Mouse (Mus musculus) heart, postnatal 4 days (tissue): ENCODE data around the gene Acox2. TPM values are rescaled to one million over a fixed set of nuclear protein-coding genes. Genes with fewer than 3 reads are reported as not detected.
A peak's percentile ranks its signal among the peaks of the same experiment; 100 is the strongest.

Experiments used
- DNase-seq: peaks from one replicate; pipeline ENCODE4 v3.0.0; 2021
- total RNA-seq, 2 experiments: library from RNA; stranded (reverse); gene quantifications; 2 replicates each; pipeline ENCODE4 v1.2.3; 2021

Gene Acox2
- total RNA-seq, 2 experiments from 2014 or later = not detected

DNA sequence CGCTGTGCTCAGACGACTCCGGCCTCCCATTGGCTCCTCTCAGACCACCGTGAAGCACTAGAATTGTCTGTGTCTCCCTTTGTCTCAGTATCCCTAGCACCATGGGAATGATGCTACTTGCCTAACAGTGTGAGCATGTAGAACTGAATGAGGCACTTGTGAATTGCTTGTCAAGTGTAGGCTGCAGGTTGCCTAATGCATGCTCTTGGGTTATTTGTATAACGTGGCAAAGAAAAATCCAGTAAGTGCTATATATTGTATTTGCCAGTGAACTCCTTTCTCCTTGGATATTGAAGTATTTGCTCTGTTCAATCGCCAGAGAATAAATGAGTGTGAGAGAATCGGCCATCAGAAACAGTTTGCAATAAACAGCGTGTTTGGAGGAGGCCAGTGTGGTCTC lies 12.3 kb downstream of the Acox2 start:
- DNase-seq = no peak

- no peak for DNase-seq
Observed at GRCm38 (mm10) chr14:8244211-8244611, 14.9 kb downstream of the Acox2 start.

- DNase-seq = no peak
Observed at GRCm38 (mm10) chr14:8243136-8243888, 15.8 kb downstream of the Acox2 start.

- DNase-seq = peak; percentile 45
Observed at GRCm38 (mm10) chr14:8242388-8242920, 16.7 kb downstream of the Acox2 start.

DNA sequence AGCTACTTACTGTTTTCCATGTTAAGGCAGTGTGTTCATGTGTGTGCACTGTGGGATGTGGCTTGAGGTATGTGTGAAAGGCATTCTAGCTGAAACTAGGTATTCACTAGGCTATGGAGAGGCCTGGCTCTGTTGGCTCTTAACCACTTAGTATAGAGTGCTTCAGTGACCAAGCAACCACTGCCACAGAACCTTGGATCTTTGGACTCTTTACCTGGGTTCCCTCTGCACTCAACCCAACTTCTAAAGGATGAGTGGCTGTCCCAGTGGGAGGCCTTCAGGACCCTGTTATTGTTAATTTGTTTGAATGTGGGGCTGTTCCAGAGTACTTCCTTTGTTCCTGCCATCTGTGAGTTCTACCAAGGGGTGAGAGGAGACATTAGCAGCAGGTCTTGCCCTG lies 17.3 kb downstream of the Acox2 start:
- no peak for DNase-seq

- no peak for DNase-seq
Observed at GRCm38 (mm10) chr14:8233252-8233651, 25.9 kb downstream of the Acox2 start.

DNA sequence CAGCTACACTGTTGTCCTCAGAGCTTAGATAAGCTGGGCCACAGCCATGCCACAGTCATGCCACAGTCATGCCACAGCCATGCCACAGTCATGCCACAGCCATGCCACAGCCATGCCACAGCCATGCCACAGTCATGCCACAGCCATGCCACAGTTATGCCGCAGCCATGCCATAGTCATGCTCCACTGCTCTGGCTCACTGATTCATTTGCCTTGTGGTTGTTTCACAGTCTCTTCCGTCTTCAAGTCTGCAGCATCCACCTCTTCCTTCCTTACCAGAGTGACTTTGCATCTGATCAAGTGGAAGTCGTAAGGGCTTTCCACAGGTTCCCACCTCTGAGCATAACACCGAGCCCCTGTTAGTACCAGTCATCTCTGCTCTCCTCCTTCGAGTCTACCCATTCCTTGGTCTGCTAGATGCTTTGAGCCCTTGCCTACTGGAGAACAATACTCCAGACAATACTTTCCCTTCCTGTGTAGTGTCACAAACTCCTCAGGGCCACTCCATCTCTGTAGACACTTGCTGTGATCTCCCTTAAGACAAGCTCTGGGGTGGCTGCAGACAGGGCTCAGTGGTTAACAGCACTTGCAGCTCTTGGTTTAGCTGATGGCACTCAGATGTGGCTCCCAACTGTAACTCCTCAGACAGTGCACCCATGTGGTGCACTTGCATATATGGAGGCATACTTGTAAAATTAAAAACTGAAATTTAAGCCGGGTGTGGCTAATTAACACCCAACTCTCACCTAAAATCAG lies 26.8 kb downstream of the Acox2 start:
- no peak for DNase-seq

DNA sequence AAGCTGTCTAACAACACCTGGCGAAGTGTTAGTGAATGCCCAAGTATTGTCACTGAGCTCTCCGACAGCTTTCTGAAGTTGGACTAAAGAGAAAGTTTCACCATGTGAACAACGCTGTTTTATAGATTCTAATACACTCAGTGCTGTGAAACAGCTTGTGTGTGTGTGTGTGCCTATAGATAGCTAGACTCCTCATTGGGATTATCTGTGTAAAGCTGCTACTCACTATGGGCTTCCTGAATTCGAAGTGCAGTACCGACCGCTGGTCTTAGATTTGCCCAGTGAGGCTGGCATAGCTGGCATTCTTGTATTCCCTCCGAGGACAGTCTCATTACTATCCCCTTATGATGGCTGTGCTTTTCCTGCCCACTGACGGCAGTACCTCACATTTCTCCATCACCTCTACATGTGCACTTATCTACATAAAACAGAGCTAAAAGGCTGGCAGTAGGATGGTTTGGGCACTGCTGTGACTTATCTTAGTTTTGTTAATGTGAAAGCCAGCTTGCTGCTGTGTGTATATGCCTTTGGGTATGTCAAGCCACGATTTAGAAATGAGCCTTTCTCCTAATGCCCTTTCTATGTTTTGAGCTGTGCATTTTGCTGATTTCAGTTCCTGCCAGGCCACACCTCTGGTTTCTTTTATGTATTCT lies 29.7 kb downstream of the Acox2 start:
- DNase-seq = no peak

DNA sequence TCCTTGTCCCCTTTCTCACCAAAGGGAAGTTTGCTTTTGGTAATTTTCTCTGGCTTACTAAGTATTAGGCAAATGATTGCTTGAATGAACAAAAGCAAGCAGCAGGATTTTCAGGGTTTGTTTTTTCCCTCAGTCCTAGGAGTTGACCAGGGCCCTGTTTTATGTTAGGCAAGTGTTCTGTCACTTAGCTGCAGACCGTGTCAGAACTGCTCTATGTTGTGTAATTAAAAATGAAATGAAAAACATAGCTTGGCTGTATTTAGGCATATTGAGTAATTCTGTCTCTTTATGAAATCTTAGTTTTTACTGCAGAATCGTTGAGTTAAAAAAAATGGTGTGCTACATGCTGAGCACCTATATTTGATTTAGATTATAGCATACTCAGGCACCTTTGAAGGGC lies 34.3 kb downstream of the Acox2 start:
- DNase-seq = no peak

DNA sequence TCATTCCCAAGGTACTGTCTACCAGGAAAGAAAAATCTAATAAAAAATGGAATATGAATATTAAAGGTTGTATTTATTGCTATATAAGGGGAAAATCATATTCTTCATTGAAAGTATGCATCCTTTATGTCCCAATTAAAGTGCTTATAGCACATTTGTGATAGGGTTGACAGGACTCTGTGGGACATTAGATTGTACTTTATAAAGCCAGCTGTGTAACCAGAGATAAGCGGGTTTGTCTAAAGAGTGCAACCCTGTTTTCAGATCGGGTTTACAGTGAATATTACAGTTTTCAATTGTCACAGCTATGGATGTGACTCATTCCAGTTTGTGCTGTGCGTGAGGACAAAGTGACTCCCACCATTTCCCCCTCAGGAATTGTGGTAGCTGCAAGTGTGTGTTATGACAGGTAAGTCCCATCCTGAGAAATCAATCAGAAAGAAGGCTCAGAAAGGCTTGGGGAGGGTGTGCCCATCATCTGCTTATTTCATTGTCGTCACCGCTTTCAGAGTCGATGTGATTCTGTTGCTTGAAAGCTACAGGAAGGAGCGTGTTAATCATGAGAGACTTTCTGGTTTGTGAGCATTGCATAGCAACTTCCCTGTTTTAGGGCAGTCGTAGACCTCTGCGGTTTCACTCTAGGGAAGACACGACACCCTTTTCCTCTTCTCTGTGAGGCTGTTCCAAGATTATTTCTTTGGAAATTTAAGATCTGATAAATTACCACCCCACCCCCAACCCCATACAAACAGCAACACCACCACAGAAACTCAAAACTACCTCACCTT lies 35.5 kb downstream of the Acox2 start:
- no peak for DNase-seq

GRCm38 (mm10) chr14:8222561-8222960 lies 36.6 kb downstream of the Acox2 start:
- no peak for DNase-seq

- no peak for DNase-seq
Observed at GRCm38 (mm10) chr14:8220912-8221311, 38.2 kb downstream of the Acox2 start.

DNA sequence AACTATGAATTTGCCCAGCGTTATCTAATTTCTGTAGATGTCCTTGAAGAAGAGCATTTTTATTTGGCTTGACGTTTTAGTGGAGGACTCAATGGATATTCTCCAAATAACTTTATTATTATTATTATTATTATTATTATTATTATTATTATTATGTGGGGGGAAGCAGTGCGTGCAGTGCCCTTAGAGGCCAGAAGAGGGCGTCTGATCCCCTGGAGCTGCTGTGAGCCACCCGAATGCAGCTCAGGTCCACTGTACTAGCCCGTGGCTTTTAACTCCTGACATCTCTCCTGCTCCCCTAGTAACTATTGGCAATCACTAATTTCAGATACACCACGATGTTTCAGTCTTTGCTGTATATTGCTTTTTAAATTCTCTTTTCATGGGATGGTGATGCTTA lies 38.8 kb downstream of the Acox2 start:
- DNase-seq = no peak

GRCm38 (mm10) chr14:8219876-8220275 lies 39.3 kb downstream of the Acox2 start:
- DNase-seq = no peak

DNA sequence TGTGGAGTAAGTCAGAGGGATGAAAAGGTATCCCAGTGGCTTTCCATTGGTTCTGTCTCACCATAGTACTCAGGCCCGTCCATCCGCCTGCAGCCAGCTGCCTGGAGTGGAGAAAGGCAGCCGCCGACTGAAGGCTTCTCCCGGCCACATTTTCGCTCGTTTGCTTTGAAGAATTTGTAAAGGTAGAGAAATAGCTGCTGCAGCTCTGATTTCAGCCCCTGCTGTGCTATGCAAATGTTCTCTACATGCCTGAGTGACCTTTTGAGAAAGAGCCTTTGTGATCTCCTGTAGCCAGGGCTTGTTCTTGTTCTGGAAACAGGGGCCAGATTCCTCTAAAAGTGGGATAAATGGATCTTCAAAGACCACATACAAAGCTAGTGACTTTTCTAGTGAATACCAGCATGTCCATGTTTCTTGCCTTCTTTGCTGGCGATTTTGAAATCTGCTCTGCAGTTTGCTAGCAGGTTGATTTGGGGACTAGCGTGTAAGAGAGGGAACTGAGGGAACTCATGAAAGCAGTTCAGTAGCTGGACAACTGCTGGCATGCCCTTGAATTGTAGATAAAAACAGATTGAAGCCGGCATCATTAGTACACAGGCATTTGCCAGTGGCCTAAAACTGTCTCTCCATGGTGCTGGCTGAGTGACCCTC lies 40.3 kb downstream of the Acox2 start:
- DNase-seq = no peak

DNA sequence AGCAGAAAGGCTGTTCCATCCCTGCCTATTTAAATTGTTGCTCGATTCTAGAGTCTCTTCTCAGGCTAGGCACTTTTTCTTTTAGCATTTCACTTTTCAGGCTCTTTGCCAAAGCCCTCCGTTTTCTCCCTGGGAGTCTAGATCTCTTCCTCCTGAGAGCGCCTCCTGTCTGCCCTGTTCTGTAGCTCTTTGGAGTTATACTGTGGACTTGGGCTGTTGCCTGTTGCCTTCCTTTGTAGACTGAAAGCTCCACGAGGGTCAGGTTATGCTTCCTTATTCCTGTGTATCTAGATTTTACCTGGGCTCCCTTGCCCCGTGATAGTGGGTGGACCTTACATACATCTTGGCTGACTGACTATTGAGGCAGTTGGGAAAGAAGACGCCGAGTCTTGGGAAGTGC lies 40.9 kb downstream of the Acox2 start:
- DNase-seq = no peak

GRCm38 (mm10) chr14:8216100-8216499 lies 43.1 kb downstream of the Acox2 start:
- no peak for DNase-seq

DNA sequence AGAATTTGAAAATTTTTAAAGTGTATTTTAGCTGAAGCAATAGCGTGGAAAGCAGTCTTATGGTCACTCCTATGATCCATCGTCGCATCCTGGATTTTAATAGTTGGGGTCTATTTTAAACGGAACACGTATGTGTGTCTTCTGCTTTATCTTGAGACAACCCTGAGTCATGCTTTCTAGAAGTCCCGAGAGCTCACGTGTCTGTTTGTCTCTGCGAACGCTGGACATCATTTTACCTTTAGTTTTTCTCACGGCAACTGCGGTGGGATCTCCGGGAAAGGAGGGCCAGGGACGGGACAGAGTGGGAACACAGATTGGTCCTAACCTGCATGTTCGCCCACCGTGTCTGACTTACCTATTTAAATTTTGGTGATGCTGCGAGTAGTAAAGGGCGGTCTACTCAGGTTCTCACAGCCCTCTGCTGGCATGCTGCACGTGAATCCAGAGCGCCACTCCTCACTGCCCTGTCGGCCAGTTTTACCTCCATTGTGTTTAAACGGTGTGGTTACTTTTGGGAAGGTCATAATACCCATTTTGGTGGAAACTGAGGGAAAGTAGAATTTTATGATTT lies 43.9 kb downstream of the Acox2 start:
- no peak for DNase-seq

DNA sequence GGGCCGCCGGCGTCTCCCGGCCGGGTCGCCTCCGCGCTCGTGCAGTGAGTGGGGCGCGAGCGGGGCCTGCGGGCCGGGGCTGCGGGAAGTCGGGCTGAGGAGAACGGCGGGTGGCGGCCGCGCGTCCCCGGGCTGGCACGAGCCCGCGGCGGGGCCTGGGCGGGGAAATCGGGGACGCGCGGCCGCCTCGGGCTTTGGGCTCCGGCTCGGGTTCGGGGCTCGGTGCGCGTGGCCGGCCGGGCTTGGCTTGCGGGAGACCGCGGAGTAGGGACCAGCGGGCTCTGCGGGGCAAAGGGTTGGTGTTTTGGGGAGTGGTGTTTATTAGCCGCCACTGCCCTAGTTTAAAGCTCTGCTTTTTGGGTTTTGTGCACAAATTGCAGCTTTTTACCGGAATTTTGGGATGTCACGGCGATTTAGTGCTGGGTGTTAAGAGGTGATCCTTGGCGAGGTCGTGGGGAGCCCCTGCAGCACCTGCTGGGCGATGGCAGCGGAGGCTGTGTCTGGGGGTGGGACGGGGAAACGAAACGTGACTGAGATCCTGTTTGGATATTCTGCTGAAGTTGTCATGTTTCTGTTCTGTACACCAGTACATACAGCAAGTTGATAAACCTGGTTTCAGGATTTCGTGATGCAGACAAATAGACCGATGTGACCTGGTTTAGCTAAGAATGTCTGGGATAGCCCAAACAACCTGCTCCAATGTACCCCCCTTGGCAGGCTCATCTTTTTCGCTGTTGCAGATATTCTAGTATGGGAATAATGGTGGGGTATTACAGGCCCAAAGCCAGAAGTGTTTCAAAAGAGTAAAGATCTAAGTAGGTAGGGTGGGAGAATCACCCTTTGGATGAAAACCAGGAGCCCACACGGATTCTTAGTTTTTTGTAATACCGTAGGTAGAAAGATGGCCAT lies 44.6 kb downstream of the Acox2 start:
- peak; percentile 76 for DNase-seq

- DNase-seq = peak; percentile 100
Observed at GRCm38 (mm10) chr14:8213803-8214224, 45.3 kb downstream of the Acox2 start, which contains the start of gene Kctd6. Gene Kctd6 (plus strand): TSS chr14:8214140.
